Mouse (Mus musculus) stomach, postnatal 0 days (tissue): ENCODE data around the gene Apbb2. TPM values are rescaled to one million over a fixed set of nuclear protein-coding genes. Genes with fewer than 3 reads are reported as not detected.

Source experiments
- ATAC-seq: fragments of 200-750 bp; cut with Nextera tagmentation; 2 replicates; pipeline ENCODE4 v1.8.0; 2017; ENCODE audit not compliant: low FRiP score, low TSS enrichment
- DNase-seq: peaks from one replicate; pipeline ENCODE4 v3.0.0-alpha.2; 2016; ENCODE audit warnings: low spot score
- H3K27ac ChIP-seq: fragments of 300-500 bp; sonication (generic); replicated peaks from 2 replicates; pipeline ENCODE4 v1.5.1; 2014; ENCODE audit warnings: mild to moderate bottlenecking, control low read depth
- H3K27me3 ChIP-seq: fragments of 300-500 bp; sonication (generic); 2 replicates; pipeline ENCODE4 v1.6.1; 2014; ENCODE audit warnings: low read length; ENCODE audit not compliant: control insufficient read depth, insufficient read depth
- H3K36me3 ChIP-seq: fragments of 300-500 bp; sonication (generic); 2 replicates; pipeline ENCODE4 v1.6.1; 2014; ENCODE audit warnings: low read length, mixed read lengths; ENCODE audit not compliant: control insufficient read depth, insufficient read depth
- H3K4me1 ChIP-seq: fragments of 300-500 bp; sonication (generic); replicated peaks from 2 replicates; pipeline ENCODE4 v1.6.1; 2014; ENCODE audit warnings: antibody characterized with exemption; ENCODE audit not compliant: control insufficient read depth, insufficient read depth
- H3K4me2 ChIP-seq: fragments of 300-500 bp; sonication (generic); replicated peaks from 2 replicates; pipeline ENCODE4 v1.6.1; 2014; ENCODE audit warnings: low read depth, mild to moderate bottlenecking, control low read depth, moderate library complexity
- H3K4me3 ChIP-seq: fragments of 300-500 bp; sonication (generic); 2 replicates; pipeline ENCODE4 v1.5.1; 2014; ENCODE audit warnings: low read depth, low read length, control low read depth
- H3K9ac ChIP-seq: fragments of 300-500 bp; sonication (generic); 2 replicates; pipeline ENCODE4 v1.6.1; 2014; ENCODE audit warnings: mild to moderate bottlenecking, low read length, control low read depth, mixed read lengths
- H3K9me3 ChIP-seq: fragments of 300-500 bp; sonication (generic); 2 replicates; pipeline ENCODE4 v1.6.1; 2016; ENCODE audit warnings: low read length; ENCODE audit not compliant: control insufficient read depth
- CTCF ChIP-seq: IDR thresholded peaks from 2 replicates; pipeline ENCODE4 v1.5.1; 2016; ENCODE audit warnings: antibody characterized with exemption, low read depth, mild to moderate bottlenecking, moderate library complexity
- EP300 ChIP-seq: optimal IDR thresholded peaks from 2 replicates; pipeline ENCODE3; 2016; ENCODE audit warnings: antibody characterized with exemption
- WGBS: fragments of 180-500 bp; shearing (Covaris S2); extraction: QIAGEN DNeasy Blood & Tissue Kit; methylation state at CpG from one replicate; pipeline ENCODE4 v1.1.7; 2014; 5-methylcytosine and 5-hydroxymethylcytosine counted together
- polyA plus RNA-seq: library from polyadenylated mRNA; unstranded; fragments of >200 nt; fragmentation: Nextera tagmentation; extraction: Ambion mirVana; gene quantifications from 2 replicates; pipeline ENCODE4 v1.2.1, GENCODE M21; 2015

The Apbb2 gene
- polyA plus RNA-seq, 1 experiment from 2014 or later, result 18.3 TPM

- H3K4me3 ChIP-seq, result no peak overlapping the region
- TF ChIP-seq EP300 (no peak), CTCF (no peak)
- ATAC-seq (no peak), DNase-seq (no peak)
- H3K4me1 ChIP-seq, result no peaks in the 10 kb centered on the region
- no peaks in the 10 kb centered on the region for H3K9me3 ChIP-seq
- 78% methylated on average over 4 of the region's 4 CpGs for WGBS
- H3K27me3 ChIP-seq, result no peaks in the 10 kb centered on the region
- H3K4me2 ChIP-seq, result no peak overlapping the region
- no peaks in the 10 kb centered on the region for H3K36me3 ChIP-seq
- no peak overlapping the region for H3K27ac ChIP-seq
- H3K9ac ChIP-seq, result no peak overlapping the region
Measured at GRCm38 (mm10) chr5:66530361-66530760, 88.2 kb downstream of the Apbb2 start.

GRCm38 (mm10) chr5:66529631-66530030 is 89.0 kb downstream of the Apbb2 start:
- Histone ChIP-seq H3K9ac (no peak overlapping the region), H3K4me2 (no peak overlapping the region), H3K9me3 (no peaks in the 10 kb centered on the region), H3K4me3 (no peak overlapping the region), H3K4me1 (no peaks in the 10 kb centered on the region), H3K27ac (no peak overlapping the region), H3K36me3 (no peaks in the 10 kb centered on the region), H3K27me3 (no peaks in the 10 kb centered on the region)
- DNase-seq, result no peak
- 79% methylated on average over 7 of the region's 7 CpGs for WGBS
- no peak for TF ChIP-seq EP300
- no peak for TF ChIP-seq CTCF
- ATAC-seq, result no peak

- Histone ChIP-seq H3K27ac (no peak overlapping the region), H3K27me3 (no peaks in the 10 kb centered on the region), H3K36me3 (no peaks in the 10 kb centered on the region), H3K4me1 (no peaks in the 10 kb centered on the region), H3K9me3 (no peaks in the 10 kb centered on the region), H3K9ac (no peak overlapping the region), H3K4me3 (no peak overlapping the region), H3K4me2 (no peak overlapping the region)
- TF ChIP-seq CTCF, result no peak
- TF ChIP-seq EP300, result no peak
- no peak for ATAC-seq
- WGBS, result 63% methylated on average over 7 of the region's 7 CpGs
- DNase-seq, result no peak
Measured at GRCm38 (mm10) chr5:66528567-66528966, 90.0 kb downstream of the Apbb2 start.

DNA sequence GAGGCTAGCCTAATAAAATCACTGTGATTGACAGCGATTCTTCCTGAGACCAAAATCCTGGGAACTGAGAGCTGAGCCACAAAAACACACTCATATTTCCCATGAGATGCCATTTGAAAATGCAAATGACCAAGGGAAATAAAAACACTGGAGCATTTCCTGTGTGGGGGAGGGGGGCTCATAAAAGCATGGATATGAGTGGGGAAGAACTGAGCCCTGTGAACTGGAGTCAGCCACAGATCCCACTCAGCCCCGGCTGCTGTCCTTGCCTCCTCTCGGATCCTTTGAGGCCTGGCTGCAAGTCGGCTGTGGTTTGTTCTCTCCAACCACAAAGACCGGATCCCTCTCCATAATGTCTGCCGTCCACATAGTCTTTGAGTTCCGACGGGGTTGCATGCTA is 91.5 kb downstream of the Apbb2 start:
- TF ChIP-seq CTCF (no peak), EP300 (no peak)
- H3K4me2 ChIP-seq, result no peak overlapping the region
- 75% methylated on average over 8 of the region's 8 CpGs for WGBS
- no peaks in the 10 kb centered on the region for H3K9me3 ChIP-seq
- ATAC-seq (no peak), DNase-seq (no peak)
- H3K4me3 ChIP-seq, result no peak overlapping the region
- H3K36me3 ChIP-seq, result no peaks in the 10 kb centered on the region
- no peak overlapping the region for H3K27ac ChIP-seq
- H3K27me3 ChIP-seq, result no peaks in the 10 kb centered on the region
- H3K4me1 ChIP-seq, result no peaks in the 10 kb centered on the region
- H3K9ac ChIP-seq, result no peak overlapping the region

DNA sequence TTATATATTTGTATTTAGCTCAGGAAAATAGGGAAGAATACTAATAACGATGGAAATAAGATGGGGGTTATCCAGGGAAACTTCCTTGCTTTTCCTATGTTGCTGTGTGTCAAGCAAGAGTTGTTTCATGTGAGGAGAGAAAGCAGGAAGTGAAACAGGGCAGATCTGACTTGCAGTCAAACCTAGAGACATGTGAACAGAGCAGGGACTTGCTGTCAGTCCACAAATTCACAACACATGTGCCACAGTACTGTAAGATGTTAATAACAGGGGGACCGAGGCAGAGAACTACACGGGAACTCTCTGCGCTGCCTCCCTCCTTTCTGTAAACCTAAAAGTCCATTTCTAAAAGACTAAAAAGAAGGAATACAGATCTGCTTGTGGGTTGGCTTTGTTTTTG is 93.6 kb downstream of the Apbb2 start:
- H3K27me3 ChIP-seq, result no peaks in the 10 kb centered on the region
- no peaks in the 10 kb centered on the region for H3K4me1 ChIP-seq
- H3K9me3 ChIP-seq, result no peaks in the 10 kb centered on the region
- 79% methylated on average over 4 of the region's 4 CpGs for WGBS
- H3K4me3 ChIP-seq, result no peak overlapping the region
- DNase-seq, result no peak
- no peak overlapping the region for H3K4me2 ChIP-seq
- no peak overlapping the region for H3K27ac ChIP-seq
- H3K36me3 ChIP-seq, result no peaks in the 10 kb centered on the region
- no peak for ATAC-seq
- no peak for TF ChIP-seq EP300
- no peak for TF ChIP-seq CTCF
- no peak overlapping the region for H3K9ac ChIP-seq

DNA sequence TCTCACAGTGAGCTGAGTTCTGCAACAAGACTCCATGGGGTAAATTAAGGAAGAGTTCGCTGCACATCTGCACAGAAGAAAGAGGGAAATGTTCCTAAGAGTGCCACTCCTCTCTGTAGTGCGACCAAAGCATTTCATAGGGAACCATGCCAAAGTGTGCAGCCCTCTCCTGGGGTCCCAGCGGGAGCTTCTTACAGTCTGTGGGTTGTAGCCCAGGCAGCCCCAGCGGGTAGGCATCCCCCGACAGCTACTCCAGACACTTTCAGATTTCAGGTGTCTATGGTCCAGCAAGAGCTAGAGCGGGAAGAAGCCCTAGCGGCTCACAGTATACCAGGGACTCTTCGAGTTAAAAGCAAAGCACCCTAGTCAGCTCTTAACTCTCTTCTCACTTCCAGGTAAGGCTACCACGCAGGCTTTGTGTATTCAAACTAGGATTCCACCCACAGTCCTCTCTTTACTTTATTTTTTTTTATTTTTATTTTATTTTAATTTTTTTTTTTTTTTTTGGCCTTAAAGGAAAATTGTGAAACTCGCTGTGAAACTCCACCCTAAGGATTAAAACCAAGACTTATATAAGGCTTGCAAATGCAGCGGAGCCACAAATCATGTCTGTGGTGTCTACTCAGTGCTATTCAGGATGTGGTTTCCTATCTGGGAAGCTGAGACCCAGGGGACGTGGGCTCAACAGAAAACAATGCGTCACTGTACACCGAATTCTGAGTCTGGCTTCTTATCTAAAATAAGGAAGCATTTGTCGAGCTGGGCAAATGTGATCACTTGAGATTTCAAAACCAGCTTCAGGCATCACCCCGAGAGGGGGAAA is 94.7 kb downstream of the Apbb2 start:
- H3K27me3 ChIP-seq, result no peaks in the 10 kb centered on the region
- TF ChIP-seq EP300 (no peak), CTCF (no peak)
- no peak overlapping the region for H3K4me2 ChIP-seq
- DNase-seq (no peak), ATAC-seq (no peak)
- WGBS, result 54% methylated on average over 16 of the region's 16 CpGs
- H3K9me3 ChIP-seq, result no peaks in the 10 kb centered on the region
- no peak overlapping the region for H3K4me3 ChIP-seq
- no peaks in the 10 kb centered on the region for H3K36me3 ChIP-seq
- H3K4me1 ChIP-seq, result no peaks in the 10 kb centered on the region
- no peak overlapping the region for H3K9ac ChIP-seq
- H3K27ac ChIP-seq, result no peak overlapping the region
